Mouse (Mus musculus): Measurements from ENCODE around the gene Gng8. TPM values are rescaled to one million over a fixed set of nuclear protein-coding genes. Genes with fewer than 3 reads are reported as not detected.

The Gng8 gene
- total RNA-seq, 2 experiments from 2014 or later = 1.5 to 1.9 TPM

GRCm38 (mm10) chr7:16923283-16924036, 31.9 kb downstream of the Gng8 start:
- peak in 1 of 2 experiments; percentile 65 for DNase-seq (ENCODE audit: low spot score in 2 of 2)

DNA sequence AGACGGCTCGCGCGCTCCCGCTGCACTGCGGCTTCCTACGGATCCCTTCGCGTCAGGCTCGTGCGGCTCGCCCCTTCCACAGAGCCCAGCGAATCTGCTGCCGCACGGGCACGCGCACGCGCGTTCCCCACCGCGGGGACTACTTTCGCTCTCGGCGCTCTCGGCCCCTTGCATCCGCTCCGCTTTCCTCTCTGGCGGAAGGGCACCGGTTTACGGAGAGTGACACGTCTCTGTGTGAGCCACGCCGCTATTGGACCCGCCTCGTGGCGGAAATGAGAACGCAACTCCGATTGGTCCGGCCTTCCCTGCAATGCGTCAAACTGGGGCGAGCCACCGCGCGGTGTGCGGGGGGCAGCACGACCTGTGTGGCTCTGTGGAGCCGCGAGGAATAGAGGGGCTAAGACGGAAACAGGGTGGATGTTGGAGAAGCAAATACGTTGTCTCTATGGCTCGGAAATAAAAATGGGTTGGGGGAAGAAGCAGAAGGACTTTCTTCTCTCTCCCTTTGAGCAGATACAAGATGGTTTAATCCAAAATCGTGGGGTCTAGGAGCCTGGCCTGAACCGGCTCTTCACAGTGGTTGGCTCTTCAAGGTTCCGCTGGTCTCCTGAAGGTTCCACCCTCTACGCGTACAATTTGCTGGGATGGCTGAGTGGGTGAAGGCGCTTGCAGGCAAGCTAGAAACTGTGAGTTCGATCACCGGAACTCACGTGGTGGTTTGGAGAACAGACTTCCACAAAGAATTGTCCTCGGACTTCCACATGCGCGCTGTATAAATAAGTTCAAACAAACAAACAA, 32.6 kb downstream of the Gng8 start, which contains the start of gene Calm3:
Calm3 (minus strand) TSS at position 78 of the 798 bp plus-strand sequence.
- DNase-seq (ENCODE audit: low spot score in 2 of 2) = peak; percentile 100

DNA sequence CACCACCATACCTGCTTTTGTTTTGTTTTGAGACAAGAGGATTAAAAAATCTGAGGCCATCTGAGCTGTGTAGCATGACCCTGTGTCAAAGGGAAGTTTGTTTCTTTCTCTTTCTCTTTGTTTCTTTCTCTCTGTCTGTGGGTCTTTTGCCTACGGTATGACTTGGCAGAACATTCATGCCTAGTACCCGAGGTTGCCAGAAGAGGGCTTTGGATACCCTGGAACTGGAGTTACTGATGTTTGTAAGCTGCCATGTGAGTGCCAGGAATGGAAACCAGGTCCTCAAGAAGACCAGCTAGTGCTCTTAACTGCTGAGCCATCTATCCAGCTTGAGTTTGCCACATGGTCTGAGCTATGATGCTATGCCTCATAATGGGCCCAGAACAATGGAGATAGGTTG, 36.8 kb downstream of the Gng8 start:
- DNase-seq (ENCODE audit: low spot score in 2 of 2) = no peak

- peak in 1 of 2 experiments; percentile 87 for DNase-seq (ENCODE audit: low spot score in 2 of 2)
Observed at GRCm38 (mm10) chr7:16930850-16931249, 39.3 kb downstream of the Gng8 start.

- DNase-seq (ENCODE audit: low spot score in 2 of 2) = peak; percentile 90 to 95
Observed at GRCm38 (mm10) chr7:16931968-16932627, 40.5 kb downstream of the Gng8 start.

GRCm38 (mm10) chr7:16932704-16933577, 41.4 kb downstream of the Gng8 start:
- DNase-seq (ENCODE audit: low spot score in 2 of 2) = peak in 1 of 2 experiments; percentile 82

- no peak for DNase-seq (ENCODE audit: low spot score in 2 of 2)
Observed at GRCm38 (mm10) chr7:16937312-16937711, 45.7 kb downstream of the Gng8 start.

- DNase-seq (ENCODE audit: low spot score in 2 of 2) = peak in 1 of 2 experiments; percentile 85
Observed at GRCm38 (mm10) chr7:16938117-16938791, 46.7 kb downstream of the Gng8 start.

GRCm38 (mm10) chr7:16940292-16940691, 48.7 kb downstream of the Gng8 start:
- DNase-seq (ENCODE audit: low spot score in 2 of 2) = peak in 1 of 2 experiments; percentile 71

DNA sequence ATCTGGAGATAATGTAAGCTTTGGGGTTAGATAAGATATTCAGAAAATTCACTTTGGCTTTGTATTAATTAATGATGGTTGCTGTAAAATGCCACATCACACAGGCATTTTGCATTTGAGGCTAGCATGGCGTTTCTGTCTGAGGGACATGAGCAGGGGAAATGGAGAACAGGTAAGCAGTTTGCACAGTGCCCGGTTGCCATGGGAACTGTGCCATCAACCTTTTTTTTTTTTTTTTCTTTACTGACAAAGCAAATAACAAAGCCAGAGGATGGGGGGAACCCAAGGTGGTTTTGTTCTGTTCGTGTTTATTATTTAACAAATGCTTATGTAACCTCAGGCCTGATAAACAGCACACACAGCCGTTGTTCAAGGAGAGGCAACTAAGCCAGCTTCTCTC, 51.3 kb downstream of the Gng8 start:
- DNase-seq (ENCODE audit: low spot score in 2 of 2) = no peak

DNA sequence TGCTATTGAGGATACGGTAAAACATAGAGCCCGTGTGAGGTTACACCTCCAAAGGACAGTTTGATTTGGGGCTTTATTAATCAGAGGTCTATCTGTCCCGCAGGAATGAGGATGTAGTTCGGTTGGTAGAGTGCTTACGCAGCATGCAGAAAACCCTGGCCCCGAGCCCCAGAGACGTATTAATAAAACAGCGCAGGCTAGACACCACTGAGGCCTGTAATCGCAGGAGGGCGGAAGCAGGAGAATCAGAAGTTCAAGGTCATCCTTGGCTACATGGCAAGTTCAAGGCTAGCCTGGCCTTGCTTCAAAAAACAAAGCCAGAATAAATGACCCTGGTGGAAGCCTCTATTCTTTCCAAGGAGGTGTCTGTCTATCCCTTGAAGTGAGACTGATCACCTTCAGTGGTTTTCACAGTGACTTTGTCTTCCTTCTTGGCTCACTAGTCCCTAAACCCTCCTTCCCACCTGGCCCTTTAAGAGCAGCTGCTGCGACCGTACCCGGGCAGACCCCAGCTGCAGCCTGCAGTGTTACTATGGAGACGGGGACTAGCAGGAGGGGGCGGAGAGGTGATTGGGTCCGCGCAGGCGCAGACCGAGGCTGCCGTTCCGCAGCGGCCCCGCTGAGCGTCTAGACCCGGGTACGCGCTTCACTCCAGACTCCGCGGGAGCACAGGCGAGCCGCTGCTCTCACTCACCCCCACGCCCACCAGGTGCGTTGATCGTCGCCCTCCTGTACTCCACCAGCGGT, 52.6 kb downstream of the Gng8 start, which contains the start of gene Pnmal2:
Pnmal2 (plus strand) TSS at position 622 of the 747 bp plus-strand sequence.
- peak; percentile 88 to 94 for DNase-seq (ENCODE audit: low spot score in 2 of 2)

- no peak for DNase-seq (ENCODE audit: low spot score in 2 of 2)
Observed at GRCm38 (mm10) chr7:16944808-16945315, 53.3 kb downstream of the Gng8 start.

Other genes with a start within 250 kb of the Gng8 start
- not detected for gene Ceacam15, start 216.1 kb upstream of the Gng8 start, total RNA-seq (2021)
- gene Ceacam9, start 169.9 kb upstream of the Gng8 start, total RNA-seq (2021) = not detected
- 100 to 1,000 TPM; 337 to 357 TPM for gene Ap2s1, start 153.4 kb upstream of the Gng8 start, total RNA-seq (2021)
- gene Slc1a5, start 110.4 kb upstream of the Gng8 start, total RNA-seq (2021) = 1 to 10 TPM; 5.5 to 5.8 TPM
- 100 to 1,000 TPM; 279 to 300 TPM for gene Strn4, start 75.9 kb upstream of the Gng8 start, total RNA-seq (2021)
- gene Fkrp, start 75.1 kb upstream of the Gng8 start, total RNA-seq (2021) = 10 to 100 TPM; 45.9 to 46.2 TPM
- 1 to 10 TPM; 6.8 to 9.1 TPM for gene Prkd2, start 48.9 kb upstream of the Gng8 start, total RNA-seq (2021)
- gene Dact3, start 16.5 kb upstream of the Gng8 start, total RNA-seq (2021) = 100 to 1,000 TPM; 115 to 120 TPM
- under 1 TPM in 1 of 2 experiments, not detected in 1; 0.28 TPM for gene Ptgir, start 14.7 kb downstream of the Gng8 start, total RNA-seq (2021)
- gene Calm3, start 32.3 kb downstream of the Gng8 start, total RNA-seq (2021) = 1,000 to 10,000 TPM; 2,318 to 2,416 TPM
- gene Pnmal2, start 52.9 kb downstream of the Gng8 start, total RNA-seq (2021) = 100 to 1,000 TPM; 240 to 246 TPM
- gene Pnmal1, start 67.9 kb downstream of the Gng8 start, total RNA-seq (2021) = 10 to 100 TPM; 72.5 to 74.5 TPM
- 10 to 100 TPM; 46.2 to 49.3 TPM for gene Gm42372, start 91.3 kb downstream of the Gng8 start, total RNA-seq (2021)
- gene Ccdc8, start 100.9 kb downstream of the Gng8 start, total RNA-seq (2021) = 1 to 10 TPM; 3.0 to 3.1 TPM
- 100 to 1,000 TPM; 149 to 163 TPM for gene Ppp5c, start 136.1 kb downstream of the Gng8 start, total RNA-seq (2021)
- gene Hif3a, start 170.6 kb downstream of the Gng8 start, total RNA-seq (2021) = 10 to 100 TPM; 13.7 to 18.7 TPM
- gene Psg16, start 182.3 kb downstream of the Gng8 start, total RNA-seq (2021) = 1 to 10 TPM; 3.4 TPM